Mouse (Mus musculus) ovary, postnatal 36 days (tissue): ENCODE results near the gene Gcnt7.

Experiments
- DNase-seq: peaks from one replicate; pipeline ENCODE4 v3.0.0; 2022; ENCODE audit warnings: low spot score, mixed read lengths

Gene Gcnt7

GRCm38 (mm10) chr2:172452458-172452857 is 5.9 kb downstream of the Gcnt7 start:
- no peak for DNase-seq

GRCm38 (mm10) chr2:172452031-172452430 is 6.4 kb downstream of the Gcnt7 start:
- DNase-seq = no peak

GRCm38 (mm10) chr2:172450640-172451039 is 7.8 kb downstream of the Gcnt7 start:
- DNase-seq = no peak

GRCm38 (mm10) chr2:172448329-172448728 is 10.1 kb downstream of the Gcnt7 start:
- no peak for DNase-seq

- DNase-seq = no peak
Measured at GRCm38 (mm10) chr2:172447317-172447716, 11.1 kb downstream of the Gcnt7 start.

GRCm38 (mm10) chr2:172445617-172446016 is 12.8 kb downstream of the Gcnt7 start:
- DNase-seq = no peak

- DNase-seq = no peak
Measured at GRCm38 (mm10) chr2:172441176-172441575, 17.2 kb downstream of the Gcnt7 start.

- DNase-seq = no peak
Measured at GRCm38 (mm10) chr2:172440640-172441005, 17.8 kb downstream of the Gcnt7 start.

- peak; percentile 99 for DNase-seq
Measured at GRCm38 (mm10) chr2:172439843-172440639, 18.4 kb downstream of the Gcnt7 start, which contains the start of gene Rtf2. Rtf2 (plus strand) TSS chr2:172440556.

GRCm38 (mm10) chr2:172437371-172437952 is 20.9 kb downstream of the Gcnt7 start:
- DNase-seq = no peak

- no peak for DNase-seq
Measured at GRCm38 (mm10) chr2:172433746-172434145, 24.6 kb downstream of the Gcnt7 start.

- DNase-seq = peak; percentile 27
Measured at GRCm38 (mm10) chr2:172430609-172431008, 27.8 kb downstream of the Gcnt7 start.

- no peak for DNase-seq
Measured at GRCm38 (mm10) chr2:172418208-172418607, 40.2 kb downstream of the Gcnt7 start.

GRCm38 (mm10) chr2:172416876-172417275 is 41.5 kb downstream of the Gcnt7 start:
- no peak for DNase-seq

- DNase-seq = no peak
Measured at GRCm38 (mm10) chr2:172416218-172416617, 42.2 kb downstream of the Gcnt7 start.

GRCm38 (mm10) chr2:172413894-172414293 is 44.5 kb downstream of the Gcnt7 start:
- no peak for DNase-seq

- DNase-seq = no peak
Measured at GRCm38 (mm10) chr2:172413273-172413672, 45.1 kb downstream of the Gcnt7 start.

GRCm38 (mm10) chr2:172412454-172412853 is 45.9 kb downstream of the Gcnt7 start:
- no peak for DNase-seq

- no peak for DNase-seq
Measured at GRCm38 (mm10) chr2:172411091-172411490, 47.3 kb downstream of the Gcnt7 start.

- no peak for DNase-seq
Measured at GRCm38 (mm10) chr2:172410686-172411085, 47.7 kb downstream of the Gcnt7 start.

GRCm38 (mm10) chr2:172407499-172407898 is 50.9 kb downstream of the Gcnt7 start:
- no peak for DNase-seq

GRCm38 (mm10) chr2:172406173-172406572 is 52.2 kb downstream of the Gcnt7 start:
- DNase-seq = no peak

- DNase-seq = no peak
Measured at GRCm38 (mm10) chr2:172405011-172405410, 53.4 kb downstream of the Gcnt7 start.

GRCm38 (mm10) chr2:172404239-172404638 is 54.2 kb downstream of the Gcnt7 start:
- DNase-seq = no peak
